Mouse (Mus musculus): Measurements from ENCODE around the gene Pax8. TPM values are rescaled to one million over a fixed set of nuclear protein-coding genes. Genes with fewer than 3 reads are reported as not detected.

Pax8 gene
- total and polyA plus RNA-seq, 3 experiments, result 0.17 to 0.60 TPM; not detected in 1

DNA sequence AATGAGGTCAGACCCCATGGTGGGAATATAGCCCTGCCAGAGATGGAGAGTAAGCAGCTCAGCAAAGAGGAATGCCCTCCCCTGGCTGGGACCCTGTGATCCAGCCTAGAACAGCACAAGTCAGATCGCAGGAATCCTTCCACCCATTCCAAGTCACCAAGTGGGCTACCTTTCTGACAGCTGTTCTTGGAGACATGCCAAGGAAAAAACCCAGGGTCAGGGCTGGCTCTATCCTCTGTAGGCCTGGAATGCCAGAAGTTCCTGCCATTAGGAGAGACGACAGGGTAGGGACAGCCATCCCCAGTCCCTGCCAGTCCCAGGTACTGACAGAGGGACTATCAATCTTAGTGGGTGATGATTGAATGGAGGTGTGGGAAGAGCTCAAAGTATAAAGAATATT is 4.5 kb upstream of the Pax8 start:
- no peak for DNase-seq (ENCODE audit: extremely low read depth)
- TF ChIP-seq MAX (IDR thresholded peaks at IDR 0.05; ENCODE audit: low read length), result no peak
- H3K36me3 ChIP-seq (replicated peaks in 1 of 2; ENCODE audit: control insufficient read depth in 1 of 2, insufficient read depth in 1 of 2, low read length in 1 of 2), result no peaks in the 10 kb centered on the region
- H3K4me3 ChIP-seq (replicated peaks in 1 of 3; ENCODE audit: low read depth in 2 of 3, low read length in 2 of 3, poor library complexity in 1 of 3), result no peak overlapping the region
- dilution Hi-C loops (cut with MboI; ENCODE audit: extremely low pct_ligation_motif_present, extremely low pct_unique_long_range_greater_than_20kb, low sequenced_read_pairs), result no loop called here
- H3K9ac ChIP-seq (ENCODE audit: insufficient read depth, low read depth), result no peak overlapping the region
- no peak overlapping the region for H3K27ac ChIP-seq (ENCODE audit: insufficient read depth, low read depth)
- no peaks in the 10 kb centered on the region for H3K79me2 ChIP-seq (replicated peaks; ENCODE audit: control insufficient read depth, extremely low read depth, insufficient read depth, poor library complexity, severe bottlenecking)
- no peaks in the 10 kb centered on the region for H3K4me1 ChIP-seq (ENCODE audit: control insufficient read depth in 1 of 2, insufficient read depth in 2 of 2)
- peaks cover 6% of the 10 kb centered on the region for H3K27me3 ChIP-seq (replicated peaks)
- no peak overlapping the region for H3K4me2 ChIP-seq (ENCODE audit: insufficient read depth, low read depth, poor library complexity, severe bottlenecking)
- no peaks in the 10 kb centered on the region for H3K9me3 ChIP-seq (replicated peaks; ENCODE audit: low read length)
- in situ Hi-C loops (cut with MboI; ENCODE audit: low pct_ligation_motif_present, low pct_unique_long_range_greater_than_20kb, low sequenced_read_pairs), result no loop called here

DNA sequence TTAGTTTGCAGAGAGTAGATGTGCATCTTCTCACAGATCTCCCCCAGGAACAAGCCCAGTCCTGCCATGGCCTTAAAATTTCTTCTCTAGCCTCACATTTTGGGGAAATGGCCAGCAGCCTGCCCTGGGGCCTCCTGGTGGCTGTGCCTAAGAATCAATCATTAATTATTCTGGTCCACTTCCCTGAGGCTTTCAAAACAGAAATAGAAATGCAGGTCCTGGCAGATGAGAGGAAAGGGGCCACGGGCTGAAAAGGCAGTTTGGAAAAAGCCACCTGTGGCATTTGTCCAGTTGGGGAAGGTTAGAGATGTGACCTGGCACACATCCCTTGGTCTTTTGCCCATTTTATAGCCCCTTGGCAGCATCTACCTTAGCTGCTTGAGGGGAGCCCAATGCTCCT is 3.8 kb upstream of the Pax8 start:
- no peaks in the 10 kb centered on the region for H3K9me3 ChIP-seq (replicated peaks; ENCODE audit: low read length)
- DNase-seq (ENCODE audit: extremely low read depth), result no peak
- in situ Hi-C loops (cut with MboI; ENCODE audit: low pct_ligation_motif_present, low pct_unique_long_range_greater_than_20kb, low sequenced_read_pairs) (no loop called here), dilution Hi-C loops (cut with MboI; ENCODE audit: extremely low pct_ligation_motif_present, extremely low pct_unique_long_range_greater_than_20kb, low sequenced_read_pairs) (no loop called here)
- TF ChIP-seq CHD2 (IDR thresholded peaks at IDR 0.05; ENCODE audit: low read length) (no peak), ELF1 (IDR thresholded peaks at IDR 0.05; ENCODE audit: low read depth, low read length) (no peak), USF1 (IDR thresholded peaks at IDR 0.05; ENCODE audit: low read depth, low read length) (no peak), SIN3A (IDR thresholded peaks at IDR 0.05; ENCODE audit: low read length) (no peak), USF2 (conservative IDR thresholded peaks at IDR 0.05; ENCODE audit: low read depth, low read length) (no peak), IRF4 (IDR thresholded peaks at IDR 0.05; ENCODE audit: low read depth, low read length) (no peak), ZKSCAN1 (IDR thresholded peaks at IDR 0.05; ENCODE audit: borderline replicate concordance, low read depth, low read length) (no peak), GABPA (IDR thresholded peaks at IDR 0.05; ENCODE audit: insufficient replicate concordance, low read depth, low read length) (no peak), NRF1 (IDR thresholded peaks at IDR 0.05; ENCODE audit: low read depth, low read length) (no peak), CTCF (conservative IDR thresholded peaks at IDR 0.05 in 1 of 2, IDR thresholded peaks at IDR 0.05 in 1 of 2; ENCODE audit: low read depth in 2 of 2, low read length in 2 of 2) (no peak), TCF12 (IDR thresholded peaks at IDR 0.05; ENCODE audit: low read depth, low read length) (no peak), POLR2A (IDR thresholded peaks at IDR 0.05; ENCODE audit: low read depth, low read length) (no peak), HCFC1 (IDR thresholded peaks at IDR 0.05; ENCODE audit: low read depth, low read length) (no peak), JUND (conservative IDR thresholded peaks at IDR 0.05; ENCODE audit: low read depth, low read length) (no peak), ETS1 (conservative IDR thresholded peaks at IDR 0.05; ENCODE audit: low read depth, low read length) (no peak), BHLHE40 (IDR thresholded peaks at IDR 0.05; ENCODE audit: low read depth, low read length) (no peak)
- H3K36me3 ChIP-seq (replicated peaks in 1 of 2; ENCODE audit: control insufficient read depth in 1 of 2, insufficient read depth in 1 of 2, low read length in 1 of 2), result no peaks in the 10 kb centered on the region
- H3K27ac ChIP-seq (ENCODE audit: insufficient read depth, low read depth), result no peak overlapping the region
- peaks cover 6% of the 10 kb centered on the region for H3K27me3 ChIP-seq (replicated peaks)
- H3K4me3 ChIP-seq (replicated peaks in 1 of 3; ENCODE audit: low read depth in 2 of 3, low read length in 2 of 3, poor library complexity in 1 of 3), result no peak overlapping the region
- no peaks in the 10 kb centered on the region for H3K4me1 ChIP-seq (ENCODE audit: control insufficient read depth in 1 of 2, insufficient read depth in 2 of 2)
- H3K4me2 ChIP-seq (ENCODE audit: insufficient read depth, low read depth, poor library complexity, severe bottlenecking), result no peak overlapping the region
- no peaks in the 10 kb centered on the region for H3K79me2 ChIP-seq (replicated peaks; ENCODE audit: control insufficient read depth, extremely low read depth, insufficient read depth, poor library complexity, severe bottlenecking)
- H3K9ac ChIP-seq (ENCODE audit: insufficient read depth, low read depth), result no peak overlapping the region
